Mouse (Mus musculus) testis, adult 2 months (tissue): Measurements from ENCODE around the gene Zfp964. TPM values are rescaled to one million over a fixed set of nuclear protein-coding genes. Genes with fewer than 3 reads are reported as not detected.
"Not testable (repeated sequence)": the region's sequence is repeated elsewhere in the genome, so short reads cannot be mapped to it uniquely, and the experiment has no call there.

Source experiments
- H3K27ac ChIP-seq: fragments of 200-500 bp; 2 replicates; pipeline ENCODE4 v1.5.1; 2012; ENCODE audit warnings: low read depth, low read length; ENCODE audit not compliant: control insufficient read depth, insufficient read depth
- H3K27me3 ChIP-seq: fragments of 200-500 bp; 2 replicates; pipeline ENCODE4 v1.6.1; 2012; ENCODE audit warnings: mild to moderate bottlenecking, low read length, moderate library complexity; ENCODE audit not compliant: control insufficient read depth, insufficient read depth
- H3K36me3 ChIP-seq: fragments of 200-500 bp; 2 replicates; pipeline ENCODE4 v1.6.1; 2012; ENCODE audit warnings: mild to moderate bottlenecking, low read length; ENCODE audit not compliant: control insufficient read depth, insufficient read depth
- H3K4me1 ChIP-seq: fragments of 200-500 bp; 2 replicates; pipeline ENCODE4 v1.6.1; 2012; ENCODE audit warnings: low read length; ENCODE audit not compliant: control insufficient read depth, insufficient read depth
- H3K4me3 ChIP-seq: fragments of 200-500 bp; 2 replicates; pipeline ENCODE4 v1.5.1; 2012; ENCODE audit warnings: low read depth, mild to moderate bottlenecking, low read length, moderate library complexity, mixed read lengths; ENCODE audit not compliant: control insufficient read depth
- CTCF ChIP-seq: fragments of 200-500 bp; IDR thresholded peaks from 2 replicates; pipeline ENCODE4 v1.5.1; 2012; ENCODE audit warnings: low read depth, mild to moderate bottlenecking, inconsistent platforms, low read length, moderate library complexity; ENCODE audit not compliant: control insufficient read depth, insufficient read depth, insufficient replicate concordance
- POLR2A ChIP-seq: fragments of 200-500 bp; IDR thresholded peaks from 2 replicates; pipeline ENCODE4 v1.6.1; 2012; ENCODE audit warnings: low read depth, mild to moderate bottlenecking, inconsistent platforms, low read length, moderate library complexity; ENCODE audit not compliant: control insufficient read depth
- polyA plus RNA-seq: library from polyadenylated mRNA; depleted of rRNA; stranded (reverse); fragments of >200 nt; gene quantifications from 2 replicates; pipeline ENCODE4 v1.2.3, GENCODE M21; 2012; rRNA removed

Gene Zfp964
- polyA plus RNA-seq, result 0.51 and 0.75 TPM in 2 replicates

DNA sequence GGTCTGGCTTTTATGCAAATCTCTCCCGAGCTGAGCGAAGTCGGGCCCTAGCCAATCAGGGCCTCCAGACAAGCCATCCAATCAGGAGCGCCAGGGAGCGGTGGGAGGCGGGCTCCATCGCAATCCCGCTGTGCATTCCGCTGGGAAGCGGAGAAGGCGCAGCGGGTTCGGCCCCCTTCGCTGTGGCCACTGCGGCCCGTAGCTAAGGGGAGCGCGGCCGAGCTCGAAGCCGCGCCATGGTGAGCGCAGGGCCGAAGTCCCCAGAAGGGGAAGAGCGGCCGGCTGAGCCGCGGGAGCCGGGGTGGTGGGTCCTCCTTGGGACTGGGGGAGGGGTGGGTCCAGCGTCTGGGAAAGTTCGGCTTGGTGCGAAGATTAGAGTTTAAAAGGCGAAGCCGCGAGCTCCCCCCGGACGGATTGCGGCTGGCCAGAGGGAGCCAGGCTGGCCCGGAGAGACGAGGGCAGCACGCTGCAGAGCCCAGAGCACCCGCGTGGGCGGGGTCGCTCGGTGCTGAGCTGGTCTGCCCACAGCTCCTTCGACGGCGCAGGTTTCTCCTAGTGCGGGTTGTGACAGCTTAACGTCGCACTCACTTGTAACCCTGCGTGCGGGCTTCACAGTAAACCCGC, at the start of gene Zfp964:
Zfp964 (plus strand) TSS at position 122 of the 624 bp plus-strand sequence.
- Histone ChIP-seq H3K36me3 (no peaks in the 10 kb centered on the region), H3K27ac (peak within 1 kb of the TSS; percentile 55; the same call in 1 of the 2 replicates), H3K4me1 (peaks cover 7% of the 10 kb centered on the region), H3K4me3 (peak within 1 kb of the TSS; percentile 84), H3K27me3 (no peaks in the 10 kb centered on the region)
- peak; percentile 77 for TF ChIP-seq POLR2A
- TF ChIP-seq CTCF, result no peak

DNA sequence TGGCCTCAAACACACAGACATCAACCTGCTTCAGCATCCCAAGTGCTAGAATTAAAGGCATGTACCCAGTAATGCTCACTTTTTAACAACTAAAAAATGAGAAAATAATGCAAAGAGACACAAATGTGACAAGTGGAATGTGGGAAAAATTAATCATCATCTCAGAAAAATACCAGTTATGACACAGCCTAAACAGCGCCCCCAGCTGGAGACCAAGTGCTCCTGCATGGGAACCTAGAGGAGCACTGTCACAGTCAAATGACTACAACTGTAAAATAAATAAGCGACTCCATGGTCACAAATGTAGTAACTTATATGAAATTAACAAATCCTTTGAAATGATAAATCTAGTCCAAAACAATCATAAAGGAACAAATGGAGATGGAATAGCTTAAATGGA, 39.6 kb upstream of the Zfp964 start:
- no peak overlapping the region for H3K27ac ChIP-seq
- peaks cover 1% of the 10 kb centered on the region for H3K36me3 ChIP-seq
- H3K4me1 ChIP-seq, result no peaks in the 10 kb centered on the region
- no peak for TF ChIP-seq POLR2A
- TF ChIP-seq CTCF, result peak; percentile 59; the same call in 1 of the 2 replicates
- H3K27me3 ChIP-seq, result no peaks in the 10 kb centered on the region
- H3K4me3 ChIP-seq, result no peak overlapping the region

DNA sequence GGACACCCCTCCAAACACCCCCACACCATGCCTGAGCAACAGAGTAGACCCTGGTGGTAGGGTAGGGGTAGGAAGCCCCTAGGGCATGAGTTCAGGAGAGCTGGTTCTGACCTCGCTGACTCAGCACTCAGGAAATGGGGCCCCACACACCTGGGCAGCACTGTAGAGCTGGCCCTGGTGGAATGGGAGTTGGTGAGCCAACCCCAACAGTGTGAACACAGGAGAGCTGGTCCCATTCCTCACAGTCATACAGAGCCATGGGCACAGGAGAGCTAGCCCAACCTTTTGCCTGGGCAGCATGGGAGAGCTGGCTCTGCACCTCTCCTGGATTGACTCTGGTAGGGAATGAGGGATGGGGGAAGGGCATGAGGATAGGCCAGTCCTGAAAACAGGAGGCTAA, 36.2 kb upstream of the Zfp964 start:
- Histone ChIP-seq H3K27me3 (no peaks in the 10 kb centered on the region), H3K4me3 (no peak overlapping the region), H3K36me3 (no peaks in the 10 kb centered on the region; the same call in 1 of the 2 replicates)

DNA sequence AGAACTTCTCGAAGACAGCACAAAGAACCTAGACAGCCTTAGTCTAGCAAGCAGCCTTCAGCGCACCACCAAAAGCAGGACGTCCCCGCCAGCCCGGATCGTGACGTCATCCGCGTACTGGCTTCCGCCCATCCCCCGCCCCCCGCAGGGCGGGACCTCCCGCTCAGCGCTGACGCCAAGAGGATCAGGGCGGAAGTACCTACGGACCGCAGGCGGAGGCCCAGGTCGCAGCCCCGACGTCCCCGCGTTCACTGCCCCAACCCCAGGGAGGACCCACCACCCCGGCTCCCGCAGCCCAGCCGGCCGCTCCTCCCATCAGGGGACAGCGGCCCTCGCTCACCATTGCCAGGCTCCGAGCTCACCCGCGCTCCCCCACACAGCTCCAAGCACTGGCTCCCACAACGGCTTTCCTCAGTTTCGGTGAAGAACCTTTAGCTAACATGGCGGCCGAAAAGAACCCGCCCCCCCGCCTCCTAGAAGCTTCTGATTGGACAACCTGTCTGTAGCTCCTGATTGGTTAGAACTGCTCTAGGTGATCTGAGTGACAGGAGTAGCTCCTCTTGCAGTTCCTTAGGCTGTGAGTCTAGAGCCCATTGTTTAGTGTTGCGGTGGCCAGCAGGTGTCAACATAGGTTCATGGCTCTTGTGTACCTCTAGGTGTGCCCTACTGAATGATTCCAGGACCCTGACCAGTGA, 29.0 kb upstream of the Zfp964 start, which contains the start of gene Zfp868:
Zfp868 (minus strand) TSS at position 454 of the 695 bp plus-strand sequence.
- TF ChIP-seq POLR2A, result peak; percentile 93
- TF ChIP-seq CTCF, result no peak
- Histone ChIP-seq H3K36me3 (no peaks in the 10 kb centered on the region), H3K4me1 (peaks cover 2% of the 10 kb centered on the region; the same call in 1 of the 2 replicates), H3K4me3 (peak within 1 kb of the TSS; percentile 99), H3K27me3 (no peaks in the 10 kb centered on the region), H3K27ac (peak within 1 kb of the TSS; percentile 100)

More for the DNA sequence above, 36.2 kb upstream of the Zfp964 start:
- Histone ChIP-seq H3K27ac (no peak overlapping the region), H3K4me1 (no peaks in the 10 kb centered on the region)
- TF ChIP-seq CTCF, result no peak
- no peak for TF ChIP-seq POLR2A

DNA sequence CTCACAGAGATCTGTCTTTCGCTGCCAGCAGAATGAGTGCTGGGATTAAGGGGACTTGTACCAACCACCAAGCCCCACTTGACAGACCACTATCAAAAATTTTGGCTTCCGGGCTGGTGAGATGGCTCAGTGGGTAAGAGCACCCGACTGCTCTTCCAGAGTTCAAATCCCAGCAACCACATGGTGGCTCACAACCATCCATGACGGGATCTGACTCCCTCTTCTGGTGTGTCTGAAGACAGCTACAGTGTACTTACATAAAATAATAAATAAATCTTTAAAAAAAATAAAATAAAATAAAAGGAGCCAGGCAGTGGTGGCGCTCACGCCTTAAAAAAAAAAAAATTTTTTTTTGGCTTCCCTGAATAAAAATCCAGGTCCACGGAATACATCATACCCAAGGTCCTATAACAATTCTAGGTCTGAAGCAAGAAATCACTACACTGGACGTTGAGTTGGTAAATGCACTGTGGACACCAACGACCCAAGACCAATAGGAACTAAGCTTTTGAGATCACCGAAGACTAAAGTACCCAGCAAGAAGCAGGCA, 396 bp upstream of the Zfp964 start:
- peaks cover 7% of the 10 kb centered on the region for H3K4me1 ChIP-seq
- peak overlapping the region; percentile 84; the same call in 1 of the 2 replicates for H3K4me3 ChIP-seq
- H3K36me3 ChIP-seq, result no peaks in the 10 kb centered on the region
- H3K27ac ChIP-seq, result no peak overlapping the region
- H3K27me3 ChIP-seq, result no peaks in the 10 kb centered on the region
- no peak for TF ChIP-seq CTCF
- no peak for TF ChIP-seq POLR2A

DNA sequence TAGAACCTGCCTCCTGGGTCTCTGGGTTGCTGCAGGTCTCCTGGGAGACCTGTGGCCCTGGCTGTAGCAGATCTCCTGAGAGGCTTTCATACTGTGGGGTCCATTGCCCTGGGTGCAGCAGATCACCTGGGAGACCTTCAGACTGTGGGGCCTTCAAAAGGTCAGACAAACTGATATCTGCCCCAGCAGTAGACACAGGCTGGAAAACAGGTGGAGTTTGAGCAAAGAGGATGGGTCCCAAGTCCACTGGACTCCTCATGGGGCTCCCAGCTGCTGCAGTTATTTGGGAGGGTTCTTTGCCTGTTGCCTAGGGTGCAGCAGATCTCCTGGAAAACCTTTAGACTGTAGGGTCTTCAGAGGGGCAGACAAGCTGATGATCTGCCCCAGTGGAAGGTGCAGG, 7.0 kb downstream of the Zfp964 start:
- no peaks in the 10 kb centered on the region for H3K36me3 ChIP-seq
- no peak for TF ChIP-seq POLR2A
- no peak for TF ChIP-seq CTCF
- H3K27ac ChIP-seq, result no peak overlapping the region
- no peak overlapping the region for H3K4me3 ChIP-seq
- H3K27me3 ChIP-seq, result no peaks in the 10 kb centered on the region
- H3K4me1 ChIP-seq, result no peaks in the 10 kb centered on the region

DNA sequence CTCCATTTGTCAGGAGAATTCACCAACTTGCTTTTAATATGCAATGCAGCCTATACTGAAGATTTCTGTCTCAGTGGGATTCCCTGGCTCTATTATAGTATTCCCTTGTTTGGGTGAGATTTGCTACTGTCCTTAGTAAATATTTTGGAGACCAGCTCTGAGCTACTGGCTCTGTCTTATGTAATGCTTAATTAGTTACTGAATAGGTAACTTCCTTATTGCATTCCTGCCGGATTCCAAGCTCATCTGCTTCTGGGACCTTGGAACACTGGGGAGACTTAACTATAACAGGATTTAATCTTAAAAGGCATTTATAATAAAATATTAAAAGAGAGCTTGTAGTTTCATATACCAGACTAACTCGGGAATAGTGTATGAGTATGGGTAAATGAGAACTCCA, 10.8 kb downstream of the Zfp964 start:
- not testable (repeated sequence) for H3K4me1 ChIP-seq, H3K27ac ChIP-seq, H3K27me3 ChIP-seq, H3K36me3 ChIP-seq, H3K4me3 ChIP-seq
